Mouse (Mus musculus) heart, adult 2 months (tissue): Measurements from ENCODE around the gene Arid3b. TPM values are rescaled to one million over a fixed set of nuclear protein-coding genes. Genes with fewer than 3 reads are reported as not detected.

Experiments
- DNase-seq, 2 experiments: peaks; one replicate each; pipeline ENCODE4 v3.0.0; 2021
- H3K27ac ChIP-seq: fragments of 200-600 bp; 2 replicates; pipeline ENCODE4 v1.8.1; 2022
- H3K27me3 ChIP-seq: fragments of 200-500 bp; 2 replicates; pipeline ENCODE4 v1.6.1; 2012; ENCODE audit warnings: mild to moderate bottlenecking, low read length, inconsistent platforms, mixed read lengths; ENCODE audit not compliant: control insufficient read depth, insufficient read depth
- H3K36me3 ChIP-seq: fragments of 200-500 bp; 2 replicates; pipeline ENCODE4 v1.6.1; 2012; ENCODE audit warnings: low read length, inconsistent platforms; ENCODE audit not compliant: control insufficient read depth, insufficient read depth
- H3K4me1 ChIP-seq: fragments of 200-500 bp; 2 replicates; pipeline ENCODE4 v1.6.1; 2011; ENCODE audit warnings: low read length; ENCODE audit not compliant: control insufficient read depth, insufficient read depth
- H3K4me3 ChIP-seq: fragments of 200-600 bp; 2 replicates; pipeline ENCODE4 v1.8.1; 2022
- H3K79me2 ChIP-seq: fragments of 200-500 bp; replicated peaks from 2 replicates; pipeline ENCODE4 v1.6.1; 2012; ENCODE audit warnings: mild to moderate bottlenecking, inconsistent platforms, low read length, moderate library complexity, mixed read lengths; ENCODE audit not compliant: control insufficient read depth, insufficient read depth
- H3K9ac ChIP-seq: fragments of 200-500 bp; 2 replicates; pipeline ENCODE4 v1.6.1; 2012; ENCODE audit warnings: low read depth, mild to moderate bottlenecking, control low read depth, inconsistent platforms, low read length, mixed read lengths
- CTCF ChIP-seq: fragments of 200-600 bp; IDR thresholded peaks from 2 replicates; pipeline ENCODE4 v1.8.1; 2022; ENCODE audit warnings: antibody characterized with exemption, mild to moderate bottlenecking, moderate library complexity
- EP300 ChIP-seq: fragments of 200-500 bp; IDR thresholded peaks from 2 replicates; pipeline ENCODE4 v1.6.1; 2011; ENCODE audit warnings: low read depth, low read length, control low read depth; ENCODE audit not compliant: insufficient read depth
- POLR2A ChIP-seq: fragments of 200-500 bp; IDR thresholded peaks from 2 replicates; pipeline ENCODE4 v1.6.1; 2011; ENCODE audit warnings: mild to moderate bottlenecking, low read depth, low read length, control low read depth; ENCODE audit not compliant: insufficient read depth
- WGBS: fragments of 180-500 bp; shearing (Covaris S2); methylation state at CpG from one replicate; pipeline ENCODE4 v1.1.7; 2018; 5-methylcytosine and 5-hydroxymethylcytosine counted together
- intact Hi-C: fragments of 180-260 bp; cut with DNase I; formaldehyde crosslinking; loops from one replicate; pipeline ENCODE4 v1.15.1; 2025
- polyA plus RNA-seq: library from polyadenylated mRNA; depleted of rRNA; stranded (reverse); fragments of >200 nt; gene quantifications from 2 replicates; pipeline ENCODE4 v1.2.3, GENCODE M21; 2012
- total RNA-seq, 2 experiments: library from RNA; stranded (reverse); gene quantifications; 2 replicates each; pipeline ENCODE4 v1.2.3; 2021

Arid3b gene
- total and polyA plus RNA-seq, 3 experiments = 3.6 to 4.6 (median 4.0) TPM

- no peaks in the 10 kb centered on the region for H3K36me3 ChIP-seq
- DNase-seq = no peak
- H3K9ac ChIP-seq = no peak overlapping the region
- intact Hi-C loops = no loop called here
- WGBS = 67% methylated on average over 8 of the region's 8 CpGs
- TF ChIP-seq POLR2A = no peak
- no peak for TF ChIP-seq CTCF
- TF ChIP-seq EP300 = no peak
- H3K4me3 ChIP-seq = no peak overlapping the region
- H3K4me1 ChIP-seq = peaks cover 3% of the 10 kb centered on the region
- no peaks in the 10 kb centered on the region for H3K79me2 ChIP-seq
- no peak overlapping the region for H3K27ac ChIP-seq
- no peaks in the 10 kb centered on the region for H3K27me3 ChIP-seq
Measured at GRCm38 (mm10) chr9:57811793-57812733, 24.5 kb downstream of the Arid3b start.

- intact Hi-C loops = no loop called here
- no peak overlapping the region for H3K9ac ChIP-seq
- H3K4me1 ChIP-seq = no peaks in the 10 kb centered on the region; the same call in 1 of the 2 replicates
- TF ChIP-seq CTCF (no peak), POLR2A (no peak), EP300 (no peak)
- DNase-seq = no peak
- no peaks in the 10 kb centered on the region for H3K36me3 ChIP-seq
- H3K27ac ChIP-seq = no peak overlapping the region
- no peaks in the 10 kb centered on the region for H3K27me3 ChIP-seq
- no peak overlapping the region for H3K4me3 ChIP-seq
- WGBS = 83% methylated on average over 3 of the region's 3 CpGs
- no peaks in the 10 kb centered on the region for H3K79me2 ChIP-seq
Measured at GRCm38 (mm10) chr9:57810691-57811090, 25.9 kb downstream of the Arid3b start.

- H3K27ac ChIP-seq = peak overlapping the region; percentile 14; the same call in 1 of the 2 replicates
- H3K4me3 ChIP-seq = no peak overlapping the region
- 69% methylated on average over 5 of the region's 5 CpGs for WGBS
- H3K27me3 ChIP-seq = no peaks in the 10 kb centered on the region
- H3K4me1 ChIP-seq = peaks cover 2% of the 10 kb centered on the region; the same call in 1 of the 2 replicates
- DNase-seq = no peak
- no peak overlapping the region for H3K9ac ChIP-seq
- TF ChIP-seq POLR2A = no peak
- intact Hi-C loops = no loop called here
- H3K36me3 ChIP-seq = no peaks in the 10 kb centered on the region
- H3K79me2 ChIP-seq = no peaks in the 10 kb centered on the region
Measured at GRCm38 (mm10) chr9:57808771-57809310, 27.8 kb downstream of the Arid3b start.

GRCm38 (mm10) chr9:57807174-57807651 lies 29.4 kb downstream of the Arid3b start:
- no peak for TF ChIP-seq POLR2A
- TF ChIP-seq EP300 = no peak
- TF ChIP-seq CTCF = no peak
- Histone ChIP-seq H3K4me3 (no peak overlapping the region), H3K4me1 (peaks cover 2% of the 10 kb centered on the region; the same call in 1 of the 2 replicates), H3K79me2 (no peaks in the 10 kb centered on the region), H3K27me3 (no peaks in the 10 kb centered on the region), H3K36me3 (no peaks in the 10 kb centered on the region), H3K9ac (no peak overlapping the region), H3K27ac (no peak overlapping the region)
- 81% methylated on average over 4 of the region's 4 CpGs for WGBS
- intact Hi-C loops = no loop called here
- no peak for DNase-seq

GRCm38 (mm10) chr9:57806066-57806481 lies 30.5 kb downstream of the Arid3b start:
- no peak overlapping the region for H3K4me3 ChIP-seq
- peaks cover 2% of the 10 kb centered on the region; the same call in 1 of the 2 replicates for H3K4me1 ChIP-seq
- TF ChIP-seq EP300 (no peak), CTCF (no peak), POLR2A (no peak)

GRCm38 (mm10) chr9:57805087-57805737 lies 31.4 kb downstream of the Arid3b start:
- no peak for DNase-seq
- Histone ChIP-seq H3K4me1 (peaks cover 2% of the 10 kb centered on the region; the same call in 1 of the 2 replicates), H3K27ac (peak overlapping the region; percentile 53)

More at GRCm38 (mm10) chr9:57806066-57806481, 30.5 kb downstream of the Arid3b start:
- no peak overlapping the region for H3K9ac ChIP-seq
- 52% methylated on average over 1 of the region's 1 CpGs for WGBS
- intact Hi-C loops = no loop called here
- H3K79me2 ChIP-seq = no peaks in the 10 kb centered on the region
- no peaks in the 10 kb centered on the region for H3K36me3 ChIP-seq
- no peak for DNase-seq
- H3K27me3 ChIP-seq = no peaks in the 10 kb centered on the region
- no peak overlapping the region for H3K27ac ChIP-seq

More at GRCm38 (mm10) chr9:57805087-57805737, 31.4 kb downstream of the Arid3b start:
- Histone ChIP-seq H3K27me3 (no peaks in the 10 kb centered on the region), H3K36me3 (no peaks in the 10 kb centered on the region), H3K4me3 (no peak overlapping the region), H3K9ac (no peak overlapping the region), H3K79me2 (no peaks in the 10 kb centered on the region)
- WGBS = 61% methylated on average over 10 of the region's 10 CpGs
- no peak for TF ChIP-seq CTCF
- intact Hi-C loops = no loop called here
